Mouse (Mus musculus) liver, postnatal 0 days (tissue): ENCODE measurements around the gene Rbl2. TPM values are rescaled to one million over a fixed set of nuclear protein-coding genes. Genes with fewer than 3 reads are reported as not detected.

Experiments
- ATAC-seq: fragments of 200-750 bp; cut with Nextera tagmentation; 2 replicates; pipeline ENCODE4 v1.8.0; 2017; ENCODE audit warnings: mild to moderate bottlenecking, moderate library complexity
- DNase-seq: peaks from one replicate; pipeline ENCODE4 v3.0.0-alpha.2; 2016
- H3K27ac ChIP-seq: fragments of 300-500 bp; sonication (generic); 2 replicates; pipeline ENCODE4 v1.5.1; 2014; ENCODE audit warnings: antibody characterized with exemption, moderate library complexity, mild to moderate bottlenecking, low read depth
- H3K27me3 ChIP-seq: fragments of 300-500 bp; sonication (generic); 2 replicates; pipeline ENCODE4 v1.6.1; 2014; ENCODE audit warnings: low read length, control low read depth, mixed read lengths; ENCODE audit not compliant: insufficient read depth
- H3K36me3 ChIP-seq: fragments of 300-500 bp; sonication (generic); replicated peaks from 2 replicates; pipeline ENCODE4 v1.6.1; 2014; ENCODE audit warnings: mild to moderate bottlenecking, control low read depth, low read length, moderate library complexity, mixed read lengths; ENCODE audit not compliant: insufficient read depth
- H3K4me1 ChIP-seq: fragments of 300-500 bp; sonication (generic); 2 replicates; pipeline ENCODE4 v1.6.1; 2014; ENCODE audit warnings: antibody characterized with exemption, mild to moderate bottlenecking, control low read depth; ENCODE audit not compliant: insufficient read depth
- H3K4me2 ChIP-seq: fragments of 300-500 bp; sonication (generic); 2 replicates; pipeline ENCODE4 v1.6.1; 2014; ENCODE audit warnings: low read depth, mild to moderate bottlenecking, low read length, moderate library complexity, mixed read lengths
- H3K4me3 ChIP-seq: fragments of 300-500 bp; sonication (generic); 2 replicates; pipeline ENCODE4 v1.5.1; 2014; ENCODE audit warnings: low read depth, low read length
- H3K9ac ChIP-seq: fragments of 300-500 bp; sonication (generic); replicated peaks from 2 replicates; pipeline ENCODE4 v1.6.1; 2014; ENCODE audit warnings: mild to moderate bottlenecking, moderate library complexity
- H3K9me3 ChIP-seq: fragments of 300-500 bp; sonication (generic); 2 replicates; pipeline ENCODE4 v1.6.1; 2016; ENCODE audit warnings: mild to moderate bottlenecking, control low read depth, low read length, mixed read lengths
- CTCF ChIP-seq: sonication (generic); IDR thresholded peaks from 2 replicates; pipeline ENCODE4 v1.5.1; 2016; ENCODE audit warnings: antibody characterized with exemption, low read depth
- EP300 ChIP-seq: IDR thresholded peaks from 2 replicates; pipeline ENCODE4 v1.6.1; 2016; ENCODE audit warnings: antibody characterized with exemption, low read depth, mild to moderate bottlenecking
- WGBS: fragments of 180-500 bp; shearing (Covaris S2); extraction: QIAGEN DNeasy Blood & Tissue Kit; methylation state at CpG from one replicate; pipeline ENCODE4 v1.1.7; 2014; ENCODE audit not compliant: insufficient replicate concordance; 5-methylcytosine and 5-hydroxymethylcytosine counted together
- polyA plus RNA-seq: library from polyadenylated mRNA; unstranded; fragments of >200 nt; fragmentation: Nextera tagmentation; extraction: Ambion mirVana; gene quantifications from 2 replicates; pipeline ENCODE4 v1.2.1, GENCODE M21; 2015

Gene Rbl2
- polyA plus RNA-seq, 1 experiment from 2014 or later, result 3.9 TPM

DNA sequence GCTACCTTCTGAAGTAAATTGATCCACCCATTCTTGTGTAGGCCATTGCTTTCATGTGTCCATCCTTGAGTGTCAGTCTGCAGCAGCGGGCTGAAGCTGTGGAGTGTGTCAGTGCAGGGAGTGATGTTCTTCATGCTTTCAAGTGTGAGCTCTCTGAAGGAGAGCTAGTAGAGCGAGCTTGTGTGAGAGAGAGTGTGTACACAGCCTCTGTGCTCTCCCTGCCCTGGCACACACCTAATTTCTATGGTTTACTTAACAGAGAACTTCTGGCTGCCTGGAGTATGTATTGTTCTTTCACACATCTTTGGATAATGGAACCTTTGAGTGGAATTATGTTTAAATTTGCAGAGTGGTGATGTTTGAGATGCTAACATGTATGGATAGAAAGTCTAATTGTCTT is 19.7 kb downstream of the Rbl2 start:
- Histone ChIP-seq H3K4me1 (no peaks in the 10 kb centered on the region), H3K9ac (no peak overlapping the region), H3K4me3 (no peak overlapping the region), H3K27me3 (no peaks in the 10 kb centered on the region), H3K9me3 (no peaks in the 10 kb centered on the region), H3K4me2 (no peak overlapping the region), H3K36me3 (peaks cover 43% of the 10 kb centered on the region), H3K27ac (no peak overlapping the region)
- 89% methylated on average over 2 of the region's 2 CpGs for WGBS
- TF ChIP-seq EP300, result no peak
- TF ChIP-seq CTCF, result no peak
- DNase-seq (no peak), ATAC-seq (no peak)

DNA sequence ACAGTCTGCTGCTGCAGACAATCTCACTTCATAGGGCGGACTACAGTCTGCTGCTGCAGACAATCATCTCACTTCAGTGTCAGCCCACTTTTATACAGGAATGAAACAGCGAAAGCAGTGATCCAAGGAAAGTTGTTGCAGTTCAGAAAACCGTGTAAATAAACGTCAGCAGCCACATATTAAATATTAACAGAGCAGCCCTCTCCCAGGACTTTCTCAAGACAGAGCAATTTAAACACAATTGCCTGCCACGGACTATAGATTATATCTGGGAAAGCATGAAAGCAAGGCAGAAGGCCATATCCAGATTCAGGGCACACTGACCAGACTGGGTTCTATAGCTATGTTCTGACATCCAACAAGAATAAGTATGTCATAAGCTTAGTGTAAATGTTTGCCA is 24.3 kb downstream of the Rbl2 start:
- Histone ChIP-seq H3K4me2 (no peak overlapping the region), H3K27me3 (no peaks in the 10 kb centered on the region), H3K4me3 (no peak overlapping the region), H3K9ac (no peak overlapping the region), H3K36me3 (peaks cover 54% of the 10 kb centered on the region), H3K4me1 (no peaks in the 10 kb centered on the region), H3K27ac (no peak overlapping the region), H3K9me3 (no peaks in the 10 kb centered on the region)
- WGBS, result 74% methylated on average over 5 of the region's 5 CpGs
- no peak for DNase-seq
- no peak for ATAC-seq
- TF ChIP-seq CTCF (no peak), EP300 (no peak)

DNA sequence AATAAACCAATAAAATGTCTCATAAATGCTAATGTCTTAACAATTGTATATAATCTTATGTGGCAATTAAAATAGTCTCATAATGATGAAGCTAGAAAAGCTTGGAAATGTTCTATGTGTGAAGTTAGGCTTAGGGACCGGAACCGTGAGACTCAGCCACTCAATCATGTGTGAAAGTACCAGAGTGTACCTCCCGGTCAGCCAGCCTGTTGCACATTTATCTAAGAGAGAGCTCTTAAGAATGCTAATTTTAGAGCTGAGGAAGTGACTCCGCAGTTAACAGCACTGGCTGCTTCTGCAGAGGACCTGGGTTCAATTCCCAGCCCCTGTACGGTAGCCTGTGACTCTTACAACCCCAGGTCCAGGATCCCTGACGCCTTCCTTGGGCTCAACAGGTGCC is 28.2 kb downstream of the Rbl2 start:
- ATAC-seq, result no peak
- Histone ChIP-seq H3K4me3 (no peak overlapping the region), H3K9me3 (no peaks in the 10 kb centered on the region), H3K9ac (no peak overlapping the region), H3K27me3 (no peaks in the 10 kb centered on the region), H3K36me3 (peaks cover 61% of the 10 kb centered on the region), H3K4me1 (no peaks in the 10 kb centered on the region), H3K27ac (no peak overlapping the region), H3K4me2 (no peak overlapping the region)
- WGBS, result 87% methylated on average over 6 of the region's 6 CpGs
- DNase-seq, result no peak
- TF ChIP-seq EP300 (no peak), CTCF (no peak)

- Histone ChIP-seq H3K4me3 (no peak overlapping the region), H3K9ac (no peak overlapping the region), H3K4me1 (no peaks in the 10 kb centered on the region), H3K9me3 (no peaks in the 10 kb centered on the region), H3K27ac (no peak overlapping the region), H3K27me3 (no peaks in the 10 kb centered on the region), H3K4me2 (no peak overlapping the region), H3K36me3 (peaks cover 45% of the 10 kb centered on the region)
- TF ChIP-seq CTCF (no peak), EP300 (no peak)
- DNase-seq, result no peak
- WGBS, result 81% methylated on average over 12 of the region's 12 CpGs
- no peak for ATAC-seq
Observed at GRCm38 (mm10) chr8:91106271-91106670, 36.4 kb downstream of the Rbl2 start.

- DNase-seq (no peak), ATAC-seq (no peak)
- H3K27me3 ChIP-seq, result no peaks in the 10 kb centered on the region
- H3K9me3 ChIP-seq, result no peaks in the 10 kb centered on the region
- H3K4me1 ChIP-seq, result no peaks in the 10 kb centered on the region
- no peak overlapping the region for H3K4me2 ChIP-seq
- H3K9ac ChIP-seq, result no peak overlapping the region
- no peak for TF ChIP-seq CTCF
- TF ChIP-seq EP300, result no peak
- no peak overlapping the region for H3K27ac ChIP-seq
- no peak overlapping the region for H3K4me3 ChIP-seq
- 53% methylated on average over 5 of the region's 5 CpGs for whole genome bisulfite sequencing
- H3K36me3 ChIP-seq, result peaks cover 47% of the 10 kb centered on the region
Observed at GRCm38 (mm10) chr8:91111868-91112477, 42.1 kb downstream of the Rbl2 start.

GRCm38 (mm10) chr8:91114428-91114827 is 44.6 kb downstream of the Rbl2 start:
- WGBS, result 85% methylated on average over 5 of the region's 5 CpGs
- Histone ChIP-seq H3K27me3 (no peaks in the 10 kb centered on the region), H3K36me3 (peaks cover 45% of the 10 kb centered on the region), H3K9me3 (no peaks in the 10 kb centered on the region), H3K4me3 (no peak overlapping the region), H3K9ac (no peak overlapping the region), H3K27ac (no peak overlapping the region), H3K4me1 (no peaks in the 10 kb centered on the region), H3K4me2 (no peak overlapping the region)
- ATAC-seq (no peak), DNase-seq (no peak)
- TF ChIP-seq CTCF, result no peak
- no peak for TF ChIP-seq EP300

DNA sequence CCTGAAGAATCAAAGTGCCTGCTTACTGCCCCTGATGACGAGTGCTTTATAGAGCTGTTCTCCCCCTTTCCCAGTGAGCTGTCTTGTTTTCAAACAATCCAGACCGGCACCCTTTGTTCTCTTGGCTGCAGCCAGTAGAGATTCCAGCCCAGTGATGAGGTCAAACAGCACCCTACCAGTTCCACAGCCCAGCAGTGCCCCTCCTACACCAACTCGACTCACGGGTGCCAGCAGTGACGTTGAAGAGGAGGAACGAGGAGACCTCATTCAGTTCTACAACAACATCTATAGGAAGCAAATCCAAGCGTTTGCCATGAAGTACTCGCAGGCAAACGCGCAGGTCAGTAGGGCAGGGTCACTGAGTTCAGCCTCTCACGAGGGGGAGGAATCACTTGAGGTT is 45.1 kb downstream of the Rbl2 start:
- no peak overlapping the region for H3K9ac ChIP-seq
- TF ChIP-seq CTCF (no peak), EP300 (no peak)
- peaks cover 46% of the 10 kb centered on the region for H3K36me3 ChIP-seq
- H3K4me2 ChIP-seq, result no peak overlapping the region
- DNase-seq, result no peak
- H3K27ac ChIP-seq, result no peak overlapping the region
- no peak overlapping the region for H3K4me3 ChIP-seq
- ATAC-seq, result peak; percentile 13; the same call in 1 of the 2 replicates
- WGBS, result 69% methylated on average over 11 of the region's 11 CpGs
- H3K27me3 ChIP-seq, result no peaks in the 10 kb centered on the region
- no peaks in the 10 kb centered on the region for H3K4me1 ChIP-seq
- H3K9me3 ChIP-seq, result no peaks in the 10 kb centered on the region
